Mouse (Mus musculus) stomach, embryonic 14.5 days (tissue): ENCODE results near the gene Prkce. TPM values are rescaled to one million over a fixed set of nuclear protein-coding genes. Genes with fewer than 3 reads are reported as not detected.
A peak's percentile ranks its signal among the peaks of the same experiment; 100 is the strongest.

ENCODE experiments used
- ATAC-seq: fragments of 200-750 bp; cut with Nextera tagmentation; 2 replicates; pipeline ENCODE4 v1.8.0; 2017; ENCODE audit warnings: low read depth, moderate TSS enrichment; ENCODE audit not compliant: insufficient number of reproducible peaks, insufficient read depth, low FRiP score
- H3K27ac ChIP-seq: fragments of 300-500 bp; sonication (generic); 2 replicates; pipeline ENCODE4 v1.5.1; 2014; ENCODE audit warnings: mild to moderate bottlenecking, low read length, moderate library complexity, mixed read lengths
- H3K27me3 ChIP-seq: fragments of 300-500 bp; sonication (generic); 2 replicates; pipeline ENCODE4 v1.6.1; 2014; ENCODE audit warnings: low read length, control low read depth, mixed read lengths; ENCODE audit not compliant: control insufficient read depth, insufficient read depth
- H3K36me3 ChIP-seq: fragments of 300-500 bp; sonication (generic); 2 replicates; pipeline ENCODE4 v1.6.1; 2014; ENCODE audit warnings: mild to moderate bottlenecking, control low read depth, low read length, moderate library complexity, mixed read lengths; ENCODE audit not compliant: control insufficient read depth, insufficient read depth
- H3K4me1 ChIP-seq: fragments of 300-500 bp; sonication (generic); 2 replicates; pipeline ENCODE4 v1.6.1; 2014; ENCODE audit warnings: low read length, control low read depth, mixed read lengths; ENCODE audit not compliant: control insufficient read depth, insufficient read depth
- H3K4me2 ChIP-seq: fragments of 300-500 bp; sonication (generic); replicated peaks from 2 replicates; pipeline ENCODE4 v1.6.1; 2014; ENCODE audit warnings: low read depth, low read length, control low read depth
- H3K4me3 ChIP-seq: fragments of 300-500 bp; sonication (generic); 2 replicates; pipeline ENCODE4 v1.5.1; 2014; ENCODE audit warnings: low read depth, low read length, control low read depth
- H3K9ac ChIP-seq: fragments of 300-500 bp; sonication (generic); replicated peaks from 2 replicates; pipeline ENCODE4 v1.6.1; 2014; ENCODE audit warnings: low read depth, mild to moderate bottlenecking, control low read depth, low read length, moderate library complexity, mixed read lengths
- H3K9me3 ChIP-seq: fragments of 300-500 bp; sonication (generic); 2 replicates; pipeline ENCODE4 v1.6.1; 2016; ENCODE audit warnings: low read depth, low read length, control low read depth; ENCODE audit not compliant: control insufficient read depth
- WGBS: fragments of 180-500 bp; shearing (Covaris S2); extraction: QIAGEN DNeasy Blood & Tissue Kit; methylation state at CpG from one replicate; pipeline ENCODE4 v1.1.7; 2014; 5-methylcytosine and 5-hydroxymethylcytosine counted together
- polyA plus RNA-seq: library from polyadenylated mRNA; unstranded; fragments of >200 nt; fragmentation: Nextera tagmentation; extraction: Ambion mirVana; gene quantifications from 2 replicates; pipeline ENCODE4 v1.2.1, GENCODE M21; 2014

Gene Prkce
- polyA plus RNA-seq, result 7.3 and 8.9 TPM in 2 replicates

DNA sequence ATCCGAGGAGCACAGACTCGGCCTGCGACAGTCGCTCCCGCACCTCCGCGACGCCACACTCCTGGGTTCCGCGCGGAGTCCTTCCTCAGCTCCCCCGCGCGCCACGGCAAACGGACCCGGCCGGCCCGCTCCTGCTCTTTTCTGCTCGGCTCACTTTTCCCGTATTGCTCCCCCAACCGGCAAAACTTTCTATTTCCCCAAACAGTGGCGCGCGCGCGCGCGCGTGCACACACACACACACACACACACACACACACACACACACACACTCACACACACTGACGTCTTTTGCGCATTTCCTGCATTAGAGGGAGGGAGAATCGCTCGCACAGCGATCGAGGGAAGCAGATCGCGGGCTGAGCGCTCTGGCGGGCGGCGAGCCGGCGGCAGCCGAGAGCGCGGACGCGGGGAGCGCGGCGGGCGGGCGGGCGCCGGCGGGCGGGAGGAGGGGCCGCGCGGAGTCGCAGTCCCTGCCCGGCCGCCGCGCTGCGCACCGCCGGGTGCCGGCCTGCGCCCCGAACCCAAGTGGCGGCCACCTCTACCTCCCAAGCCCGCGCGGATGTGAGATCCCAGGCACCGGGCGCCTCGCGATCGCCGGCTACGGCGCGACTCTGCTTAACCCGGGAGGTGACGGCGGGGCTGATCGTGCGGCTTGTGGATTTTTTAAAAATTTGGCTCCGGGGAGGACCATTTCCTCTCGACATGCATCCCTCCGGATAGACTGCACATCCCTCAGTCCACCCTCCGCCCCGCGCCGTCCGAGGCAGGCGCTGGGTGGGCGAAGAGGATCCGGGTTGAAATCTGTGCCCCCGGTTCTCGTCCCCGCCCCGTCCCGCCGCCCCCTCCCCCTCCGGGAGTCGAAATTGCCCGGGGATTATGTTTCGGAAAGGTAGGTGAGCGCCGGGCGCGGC, at the start of gene Prkce:
Gene Prkce (plus strand): TSS at position 466 of the 911 bp plus-strand sequence.
- H3K9me3 ChIP-seq, result no peaks in the 10 kb centered on the region
- peak within 1 kb of the TSS; percentile 98 for H3K27ac ChIP-seq
- H3K9ac ChIP-seq, result peak within 1 kb of the TSS; percentile 87
- peak; percentile 59 for ATAC-seq
- WGBS, result under 1% methylated on average over 88 of the region's 115 CpGs
- H3K27me3 ChIP-seq, result no peaks in the 10 kb centered on the region
- peaks cover 19% of the 10 kb centered on the region; the same call in 1 of the 2 replicates for H3K4me1 ChIP-seq
- H3K36me3 ChIP-seq, result no peaks in the 10 kb centered on the region
- H3K4me3 ChIP-seq, result peak within 1 kb of the TSS; percentile 79
- peak within 1 kb of the TSS; percentile 98 for H3K4me2 ChIP-seq

DNA sequence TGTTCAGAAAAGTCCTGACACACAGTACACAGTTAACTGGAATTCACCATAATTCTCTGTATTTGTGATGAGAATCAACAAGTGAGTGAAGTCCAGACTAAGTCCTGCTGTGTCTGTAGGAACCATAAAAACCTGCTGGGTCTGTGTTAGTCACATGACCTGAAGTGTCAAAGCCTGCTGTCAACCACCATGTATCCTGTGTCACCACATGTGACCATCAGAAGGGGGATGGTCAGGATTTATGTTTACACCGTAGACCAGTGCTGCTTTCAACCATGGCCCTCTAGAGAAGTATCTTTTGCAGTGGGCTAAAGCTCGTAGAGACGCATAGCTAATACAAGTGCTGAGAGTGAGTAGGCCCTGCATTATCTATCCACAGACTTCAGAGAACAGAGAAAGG, 44.4 kb upstream of the Prkce start:
- no peak overlapping the region for H3K4me2 ChIP-seq
- H3K4me1 ChIP-seq, result no peaks in the 10 kb centered on the region
- no peak overlapping the region for H3K9ac ChIP-seq
- no peaks in the 10 kb centered on the region for H3K27me3 ChIP-seq
- WGBS, result 87% methylated on average over 3 of the region's 3 CpGs
- no peak overlapping the region for H3K4me3 ChIP-seq
- no peak for ATAC-seq
- no peak overlapping the region for H3K27ac ChIP-seq
- H3K36me3 ChIP-seq, result peaks cover 12% of the 10 kb centered on the region
- no peaks in the 10 kb centered on the region for H3K9me3 ChIP-seq

DNA sequence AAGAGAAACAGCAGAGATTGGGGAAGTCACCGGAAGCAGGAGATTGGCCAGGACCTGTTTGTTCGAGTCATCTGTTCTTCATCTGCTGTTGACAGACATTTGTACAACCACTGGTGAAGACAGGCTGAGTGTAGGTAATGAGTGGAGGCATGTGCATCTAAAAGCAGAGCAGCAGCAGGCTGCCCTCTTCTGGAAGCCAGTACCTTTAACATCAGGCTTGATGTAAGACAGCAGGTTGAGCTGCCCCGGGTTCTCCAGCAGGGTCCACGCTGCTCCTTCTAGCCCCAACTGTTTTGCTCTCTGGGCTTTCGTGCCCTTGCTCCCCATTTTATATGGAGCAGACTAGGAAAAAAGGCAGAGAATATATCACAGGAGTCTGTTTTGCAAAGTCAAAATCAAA, 41.7 kb upstream of the Prkce start:
- no peaks in the 10 kb centered on the region for H3K4me1 ChIP-seq
- no peak overlapping the region for H3K4me2 ChIP-seq
- no peak overlapping the region for H3K4me3 ChIP-seq
- no peaks in the 10 kb centered on the region for H3K9me3 ChIP-seq
- peaks cover 18% of the 10 kb centered on the region for H3K36me3 ChIP-seq
- H3K27me3 ChIP-seq, result no peaks in the 10 kb centered on the region
- H3K27ac ChIP-seq, result no peak overlapping the region
- 72% methylated on average over 5 of the region's 5 CpGs for WGBS
- ATAC-seq, result no peak
- H3K9ac ChIP-seq, result no peak overlapping the region

DNA sequence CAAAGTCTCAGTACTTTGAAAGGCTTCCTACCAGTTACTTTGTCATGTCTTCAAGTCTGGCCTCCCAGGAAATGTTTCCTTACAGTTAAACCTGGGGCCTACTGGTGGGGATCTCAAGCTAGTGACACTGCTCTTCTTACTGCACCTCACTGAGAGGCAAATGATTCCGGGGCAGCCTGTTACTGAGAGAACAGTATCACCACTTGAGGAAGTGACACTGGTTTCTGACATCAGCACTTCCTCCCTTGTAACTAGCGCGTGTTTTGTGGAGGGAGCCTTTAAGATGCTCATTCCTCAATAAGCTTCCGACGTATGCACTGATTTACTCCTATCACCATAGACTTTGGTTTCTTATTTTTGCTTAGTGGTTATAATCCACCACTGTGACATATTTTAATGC, 39.4 kb upstream of the Prkce start:
- H3K4me1 ChIP-seq, result no peaks in the 10 kb centered on the region
- no peak overlapping the region for H3K27ac ChIP-seq
- H3K36me3 ChIP-seq, result peaks cover 15% of the 10 kb centered on the region
- no peaks in the 10 kb centered on the region for H3K9me3 ChIP-seq
- no peak overlapping the region for H3K4me2 ChIP-seq
- no peaks in the 10 kb centered on the region for H3K27me3 ChIP-seq
- no peak overlapping the region for H3K4me3 ChIP-seq
- 93% methylated on average over 5 of the region's 5 CpGs for WGBS
- no peak for ATAC-seq
- H3K9ac ChIP-seq, result no peak overlapping the region

DNA sequence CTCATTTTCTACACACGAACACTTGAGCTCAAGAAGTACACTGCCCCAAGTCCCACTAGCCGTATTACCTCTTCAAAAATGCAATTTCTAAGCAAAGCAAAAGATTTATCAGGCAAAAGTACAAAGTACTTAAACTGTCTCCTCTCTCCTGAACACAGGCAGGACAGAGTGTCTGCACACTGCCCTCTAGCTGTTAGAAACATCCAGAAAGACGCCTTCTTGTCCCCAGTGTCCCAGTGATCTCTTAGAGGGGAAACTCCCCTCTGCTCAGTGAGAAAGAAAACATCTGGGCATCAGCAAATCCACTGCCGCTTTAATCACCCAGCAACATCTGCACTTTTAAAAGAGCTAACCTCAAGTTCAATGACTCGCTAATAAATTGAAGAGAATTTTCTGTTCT, 35.1 kb upstream of the Prkce start:
- peaks cover 20% of the 10 kb centered on the region for H3K36me3 ChIP-seq
- ATAC-seq, result no peak
- no peak overlapping the region for H3K9ac ChIP-seq
- no peak overlapping the region for H3K4me2 ChIP-seq
- H3K4me3 ChIP-seq, result no peak overlapping the region
- H3K27ac ChIP-seq, result no peak overlapping the region
- H3K4me1 ChIP-seq, result no peaks in the 10 kb centered on the region
- H3K9me3 ChIP-seq, result no peaks in the 10 kb centered on the region
- H3K27me3 ChIP-seq, result no peaks in the 10 kb centered on the region
- 47% methylated on average over 5 of the region's 5 CpGs for WGBS

DNA sequence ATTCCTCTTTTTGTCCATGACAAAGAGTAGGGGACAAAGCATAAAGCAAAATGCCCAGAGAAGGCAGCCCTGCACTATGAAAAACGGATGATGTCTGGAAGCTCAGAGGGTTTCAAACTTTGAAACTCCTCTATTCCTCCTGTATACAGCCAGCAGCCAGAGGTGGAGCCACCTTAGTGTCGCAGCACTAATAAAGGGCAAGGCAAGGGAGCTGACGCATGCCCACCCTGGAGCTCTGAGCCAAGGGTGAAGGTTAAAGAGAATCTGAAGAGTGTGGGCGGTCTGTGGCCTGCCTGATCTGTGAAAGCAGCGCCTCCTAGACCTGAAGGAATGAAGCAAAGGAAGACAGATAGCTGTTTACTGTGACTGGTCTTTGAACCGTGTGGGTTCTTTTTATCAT, 33.1 kb upstream of the Prkce start:
- ATAC-seq, result no peak
- 81% methylated on average over 6 of the region's 6 CpGs for WGBS
- Histone ChIP-seq H3K27ac (no peak overlapping the region), H3K27me3 (no peaks in the 10 kb centered on the region), H3K4me1 (no peaks in the 10 kb centered on the region), H3K9me3 (no peaks in the 10 kb centered on the region), H3K9ac (no peak overlapping the region), H3K36me3 (peaks cover 27% of the 10 kb centered on the region), H3K4me2 (no peak overlapping the region), H3K4me3 (no peak overlapping the region)

DNA sequence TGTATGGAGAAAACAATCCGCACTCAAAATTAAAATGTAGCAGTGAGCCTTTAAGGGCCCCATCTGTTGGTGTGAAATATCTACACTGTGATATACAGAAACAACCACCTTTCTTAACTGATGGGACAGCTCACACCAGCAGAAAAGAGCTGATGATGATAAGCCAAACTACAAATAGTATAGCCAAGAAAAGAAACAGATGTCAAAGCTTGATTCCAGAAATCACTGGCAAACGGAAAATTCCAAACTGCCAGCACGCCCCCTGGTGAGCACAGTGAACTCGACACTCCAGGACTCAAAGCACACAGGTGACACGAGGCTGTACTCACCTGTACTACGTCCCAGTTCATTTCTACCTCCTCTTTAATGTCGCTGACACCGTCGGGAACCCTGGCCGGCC, 31.8 kb upstream of the Prkce start:
- WGBS, result 80% methylated on average over 10 of the region's 10 CpGs
- no peaks in the 10 kb centered on the region for H3K27me3 ChIP-seq
- no peak for ATAC-seq
- no peaks in the 10 kb centered on the region for H3K4me1 ChIP-seq
- H3K4me3 ChIP-seq, result no peak overlapping the region
- H3K4me2 ChIP-seq, result no peak overlapping the region
- peaks cover 27% of the 10 kb centered on the region for H3K36me3 ChIP-seq
- no peaks in the 10 kb centered on the region for H3K9me3 ChIP-seq
- H3K9ac ChIP-seq, result no peak overlapping the region
- no peak overlapping the region for H3K27ac ChIP-seq

DNA sequence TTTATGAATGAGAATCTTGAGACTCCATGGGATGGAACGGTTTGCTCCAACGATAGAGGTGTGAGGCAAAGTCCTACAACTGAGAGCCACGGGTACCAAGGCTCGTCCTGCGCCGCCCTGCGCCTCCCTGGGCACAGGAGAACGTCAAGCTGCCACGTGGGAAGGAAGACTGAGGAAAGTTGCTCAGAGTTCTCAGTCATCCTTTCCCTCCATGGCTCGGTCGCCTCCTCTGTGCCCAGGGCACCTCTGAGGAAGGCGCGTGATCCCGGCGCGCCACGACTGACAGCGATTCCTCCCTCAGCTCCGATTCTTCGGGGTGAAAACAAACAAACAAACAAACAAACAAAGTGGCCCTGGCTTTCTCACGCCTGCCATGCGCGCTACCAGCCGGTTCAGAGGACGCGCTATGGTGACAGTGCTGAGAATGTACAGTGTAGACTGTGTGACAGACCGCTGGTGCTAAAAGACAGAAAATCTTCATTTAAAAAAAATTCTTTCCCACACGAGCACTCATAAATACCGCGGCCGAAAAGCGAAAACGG, 23.0 kb upstream of the Prkce start:
- peak; percentile 64; the same call in 1 of the 2 replicates for ATAC-seq
- Histone ChIP-seq H3K4me2 (peak overlapping the region; percentile 98), H3K27me3 (no peaks in the 10 kb centered on the region), H3K4me3 (peak overlapping the region; percentile 85), H3K36me3 (no peaks in the 10 kb centered on the region), H3K4me1 (peaks cover 5% of the 10 kb centered on the region; the same call in 1 of the 2 replicates), H3K9ac (peak overlapping the region; percentile 62), H3K9me3 (no peaks in the 10 kb centered on the region), H3K27ac (peak overlapping the region; percentile 48; the same call in 1 of the 2 replicates)
- under 1% methylated on average over 33 of the region's 33 CpGs for WGBS
